Mouse (Mus musculus) kidney, postnatal 25 days (tissue): ENCODE data around the gene Mettl11b.
"Not testable (repeated sequence)": the region's sequence is repeated elsewhere in the genome, so short reads cannot be mapped to it uniquely, and the experiment has no call there.

ENCODE experiments used
- DNase-seq, 2 experiments: peaks; one replicate each; pipeline ENCODE4 v3.0.0; 2021; ENCODE audit warnings: mixed read lengths in 2 of 2

The Mettl11b gene

GRCm38 (mm10) chr1:163725106-163725759 is at the start of gene Mettl11b:
Gene Mettl11b, minus strand, starts transcription at chr1:163725232.
- no peak for DNase-seq

- DNase-seq, result no peak
Observed at GRCm38 (mm10) chr1:163757462-163758207, 32.6 kb upstream of the Mettl11b start.

GRCm38 (mm10) chr1:163751360-163751992 is 26.4 kb upstream of the Mettl11b start:
- DNase-seq, result no peak

GRCm38 (mm10) chr1:163737239-163737533 is 12.2 kb upstream of the Mettl11b start:
- no peak for DNase-seq

GRCm38 (mm10) chr1:163736441-163737238 is 11.6 kb upstream of the Mettl11b start:
- DNase-seq, result no peak

- not testable (repeated sequence) for DNase-seq
Observed at GRCm38 (mm10) chr1:163731166-163731565, 6.1 kb upstream of the Mettl11b start.

GRCm38 (mm10) chr1:163723913-163724312 is 1.1 kb downstream of the Mettl11b start:
- DNase-seq, result no peak

- DNase-seq, result no peak
Observed at GRCm38 (mm10) chr1:163708618-163709017, 16.4 kb downstream of the Mettl11b start.

- DNase-seq, result no peak
Observed at GRCm38 (mm10) chr1:163700571-163700970, 24.5 kb downstream of the Mettl11b start.

GRCm38 (mm10) chr1:163699702-163700101 is 25.3 kb downstream of the Mettl11b start:
- no peak for DNase-seq

GRCm38 (mm10) chr1:163691860-163692259 is 33.2 kb downstream of the Mettl11b start:
- no peak for DNase-seq

- no peak for DNase-seq
Observed at GRCm38 (mm10) chr1:163682935-163683430, 42.0 kb downstream of the Mettl11b start.

- DNase-seq, result no peak
Observed at GRCm38 (mm10) chr1:163682127-163682526, 42.9 kb downstream of the Mettl11b start.

- DNase-seq, result no peak
Observed at GRCm38 (mm10) chr1:163672866-163673265, 52.2 kb downstream of the Mettl11b start.

- DNase-seq, result peak; percentile 15 to 42
Observed at GRCm38 (mm10) chr1:163671326-163671725, 53.7 kb downstream of the Mettl11b start.

GRCm38 (mm10) chr1:163670702-163671101 is 54.3 kb downstream of the Mettl11b start:
- DNase-seq, result no peak

GRCm38 (mm10) chr1:163669936-163670335 is 55.1 kb downstream of the Mettl11b start:
- no peak for DNase-seq

GRCm38 (mm10) chr1:163662416-163662815 is 62.6 kb downstream of the Mettl11b start:
- DNase-seq, result peak in 1 of 2 experiments; percentile 23

- no peak for DNase-seq
Observed at GRCm38 (mm10) chr1:163658535-163658928, 66.5 kb downstream of the Mettl11b start.

GRCm38 (mm10) chr1:163657766-163658534 is 67.1 kb downstream of the Mettl11b start:
- DNase-seq, result no peak

GRCm38 (mm10) chr1:163657056-163657455 is 68.0 kb downstream of the Mettl11b start:
- no peak for DNase-seq

- no peak for DNase-seq
Observed at GRCm38 (mm10) chr1:163656432-163656831, 68.6 kb downstream of the Mettl11b start.
